Mouse (Mus musculus) adrenal gland, postnatal 25 days (tissue): Measurements from ENCODE around the gene Abcg1. TPM values are rescaled to one million over a fixed set of nuclear protein-coding genes. Genes with fewer than 3 reads are reported as not detected.

Source experiments
- DNase-seq: peaks from one replicate; pipeline ENCODE4 v3.0.0; 2021; ENCODE audit warnings: mixed read lengths
- total RNA-seq: library from RNA; stranded (reverse); gene quantifications from 2 replicates; pipeline ENCODE4 v1.2.3, GENCODE M21; 2021

Gene Abcg1
- total RNA-seq, 1 experiment from 2014 or later, result 15.8 TPM

GRCm38 (mm10) chr17:31129452-31129851 is 72.0 kb downstream of the Abcg1 start, which contains the start of gene Tff3:
Tff3 (minus strand) TSS chr17:31129646.
- no peak for DNase-seq

- DNase-seq, result no peak
These were observed 73.9 kb downstream of the Abcg1 start for GRCm38 (mm10) chr17:31131269-31131821.

DNA sequence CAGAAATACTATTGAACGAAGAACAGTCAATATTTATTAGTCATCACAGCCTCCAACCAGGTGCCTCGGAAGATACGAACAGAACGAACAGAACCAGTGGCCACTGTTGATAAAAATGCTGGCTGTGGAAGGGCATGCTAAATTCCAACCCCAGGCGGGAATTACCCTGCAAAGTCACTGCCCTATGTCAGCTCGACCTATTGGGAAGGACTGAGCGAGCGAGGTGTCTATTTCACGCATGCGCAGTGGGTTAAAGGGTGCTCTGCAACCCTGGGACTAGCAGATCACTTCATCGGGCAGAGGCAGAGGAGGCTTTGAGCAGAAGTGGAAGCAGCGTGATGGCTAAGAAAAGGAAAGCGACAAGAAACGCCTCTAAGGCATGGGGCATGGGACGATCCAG is 76.3 kb downstream of the Abcg1 start:
- DNase-seq, result no peak

DNA sequence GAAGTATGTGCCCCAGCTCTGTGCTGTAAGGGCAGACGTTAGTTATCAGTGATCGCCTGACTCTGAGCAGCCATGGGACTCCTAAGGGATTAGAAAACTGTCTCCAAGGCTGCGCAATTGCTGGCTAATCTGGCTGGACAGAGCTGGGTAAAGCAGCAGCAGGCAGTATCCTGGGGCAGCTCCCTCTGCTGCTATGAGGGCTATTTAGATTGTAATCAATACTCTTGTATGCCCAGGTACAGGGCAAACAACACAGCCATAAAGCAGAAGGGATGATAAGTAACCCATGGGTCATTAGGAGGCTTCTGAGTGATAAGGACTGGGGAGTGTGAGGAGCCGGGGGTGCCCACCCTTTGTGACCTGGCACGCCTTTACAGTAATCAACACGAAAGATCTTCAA is 77.4 kb downstream of the Abcg1 start:
- DNase-seq, result no peak

DNA sequence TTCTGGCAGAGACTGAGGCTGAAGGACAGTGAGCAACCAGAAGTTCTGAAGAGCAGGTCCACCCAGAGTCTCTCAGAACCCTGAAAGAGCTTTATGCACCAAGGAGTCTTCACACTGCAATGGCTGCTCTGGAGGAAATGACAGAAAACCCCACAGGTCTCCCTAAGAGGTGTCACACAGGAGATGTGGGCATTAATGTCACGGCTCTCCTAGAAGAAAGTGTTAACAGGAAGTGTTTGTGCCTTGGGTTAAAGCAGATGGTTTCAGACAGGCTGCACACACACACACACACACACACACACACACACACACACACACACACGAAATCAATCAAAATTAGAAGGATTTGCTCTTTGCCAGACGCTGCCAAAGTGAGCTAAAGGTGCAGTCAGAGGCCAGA is 78.8 kb downstream of the Abcg1 start:
- DNase-seq, result no peak

DNA sequence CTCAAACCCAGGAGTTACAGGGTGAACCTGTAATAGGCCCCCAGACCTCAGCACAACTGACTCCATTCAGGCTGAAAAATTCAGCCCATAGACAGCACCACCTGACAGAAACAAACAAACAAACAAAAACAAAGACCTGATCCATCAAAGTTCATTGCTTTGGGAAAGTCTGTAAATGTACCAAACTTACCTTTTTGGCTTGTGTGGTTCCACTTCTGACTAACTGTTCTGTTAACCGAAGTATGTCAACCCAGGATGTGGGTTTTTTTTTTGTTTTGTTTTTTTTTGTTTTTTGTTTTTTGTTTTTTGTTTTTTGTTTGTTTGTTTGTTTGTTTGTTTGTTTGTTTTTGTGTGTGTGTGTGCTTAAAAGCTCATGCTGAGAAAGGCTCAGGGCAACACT is 79.3 kb downstream of the Abcg1 start:
- DNase-seq, result no peak

DNA sequence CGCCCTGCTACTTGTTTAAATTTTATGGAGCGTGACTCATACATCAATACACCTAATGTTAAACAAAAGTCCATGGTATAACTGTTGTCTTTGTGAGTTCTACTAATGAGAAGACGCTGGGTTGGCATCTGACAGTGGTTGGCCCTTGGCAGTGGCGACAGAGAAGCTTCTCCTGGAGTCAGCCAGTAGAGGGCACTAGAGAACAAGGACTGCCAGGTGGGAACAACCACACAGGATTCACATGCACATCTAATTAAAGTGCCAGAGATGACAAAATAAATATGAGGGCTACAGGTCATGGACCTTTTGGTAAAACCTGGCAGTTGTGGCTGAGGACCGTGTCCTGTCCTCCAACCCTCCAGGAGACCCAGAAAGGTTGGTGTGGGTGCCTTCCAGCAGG is 80.9 kb downstream of the Abcg1 start:
- DNase-seq, result peak; percentile 50

GRCm38 (mm10) chr17:31142116-31142515 is 84.6 kb downstream of the Abcg1 start:
- DNase-seq, result peak; percentile 16

- no peak for DNase-seq
These were observed 86.9 kb downstream of the Abcg1 start, which contains the start of gene Tff2 for GRCm38 (mm10) chr17:31144040-31145037. Tff2 (minus strand) TSS chr17:31144282.

- DNase-seq, result no peak
These were observed 88.5 kb downstream of the Abcg1 start for GRCm38 (mm10) chr17:31145998-31146397.

DNA sequence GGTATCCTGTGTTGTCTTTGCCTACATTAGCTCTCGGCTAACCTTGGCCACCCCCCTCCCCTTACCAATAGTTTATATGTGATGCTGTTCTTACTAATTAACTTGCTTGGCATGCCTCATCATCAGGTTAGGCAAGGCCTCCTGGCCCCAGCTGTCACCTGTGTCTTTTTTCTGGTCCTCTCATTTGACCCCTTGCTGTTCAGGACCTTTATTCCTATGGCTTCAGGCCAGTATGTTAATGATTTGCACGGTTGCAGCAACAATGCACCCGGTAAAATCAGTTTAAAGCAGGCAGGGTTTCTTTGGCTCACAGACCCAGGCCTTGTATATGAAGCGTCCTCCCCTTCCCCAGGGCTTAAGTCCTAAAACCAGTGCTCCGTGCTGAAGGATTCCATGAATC is 95.0 kb downstream of the Abcg1 start:
- DNase-seq, result no peak

- DNase-seq, result no peak
These were observed 95.6 kb downstream of the Abcg1 start for GRCm38 (mm10) chr17:31152966-31153499.

DNA sequence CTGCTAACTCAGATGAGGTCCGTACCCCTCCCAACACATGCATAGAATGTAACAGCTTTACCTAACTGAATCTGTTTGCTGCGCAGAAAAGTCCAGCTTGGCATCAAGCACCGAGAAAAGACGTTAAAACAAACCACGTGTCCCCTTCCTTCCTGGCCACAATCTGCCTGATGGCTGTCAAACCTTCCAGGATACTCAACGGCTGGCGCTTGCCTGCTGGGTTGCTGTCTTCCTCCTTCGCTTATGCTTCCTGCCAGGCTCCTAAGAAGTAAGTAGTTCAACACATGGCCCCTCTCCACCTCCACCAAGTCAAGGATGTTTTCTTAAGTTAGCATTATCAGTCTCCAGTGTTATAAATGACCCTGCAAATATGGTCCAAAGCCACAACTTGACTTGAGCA is 96.3 kb downstream of the Abcg1 start:
- DNase-seq, result no peak

GRCm38 (mm10) chr17:31157921-31158320 is 100.4 kb downstream of the Abcg1 start:
- no peak for DNase-seq

DNA sequence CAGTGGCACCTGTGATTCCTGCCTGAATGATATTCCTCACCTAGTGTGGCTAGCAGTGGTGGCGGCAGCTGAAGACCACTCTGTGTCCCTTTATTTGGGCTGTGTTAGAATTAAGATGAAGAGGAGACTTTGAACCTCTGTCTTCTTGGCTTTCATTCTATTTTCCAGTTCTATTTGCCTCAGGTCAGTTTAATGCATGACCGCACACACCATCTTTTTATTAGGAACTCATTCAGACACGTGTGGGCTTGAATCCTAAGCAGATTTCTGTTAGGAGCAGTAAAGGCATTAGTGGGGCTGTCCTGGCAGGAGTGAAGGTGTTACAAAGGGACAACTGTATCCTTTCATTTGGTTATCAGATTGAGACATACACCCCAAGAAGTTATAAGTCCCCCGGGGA is 102.8 kb downstream of the Abcg1 start:
- no peak for DNase-seq

GRCm38 (mm10) chr17:31162607-31163006 is 105.1 kb downstream of the Abcg1 start:
- DNase-seq, result no peak

DNA sequence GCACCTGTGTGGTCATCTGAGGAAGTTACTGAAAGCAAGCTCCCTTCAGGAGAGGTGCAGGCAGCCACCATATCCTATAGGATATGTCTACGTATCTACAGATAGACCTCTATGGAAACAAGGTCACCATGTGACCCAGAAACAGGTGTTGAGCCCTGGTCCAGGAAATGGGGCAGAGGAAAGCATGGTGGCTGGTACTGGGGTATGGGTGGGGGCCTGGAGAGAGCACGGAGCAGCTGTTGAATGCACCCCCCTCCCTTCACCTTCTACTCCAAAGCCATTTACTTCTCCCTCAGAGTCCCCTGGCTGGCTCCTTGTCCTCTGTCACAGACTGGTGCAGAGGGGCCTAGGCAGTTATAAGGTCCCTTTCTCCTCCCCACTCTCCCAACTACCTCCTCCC is 106.3 kb downstream of the Abcg1 start:
- DNase-seq, result no peak

GRCm38 (mm10) chr17:31165127-31165526 is 107.7 kb downstream of the Abcg1 start, which contains the start of gene Tff1:
Tff1 (minus strand) TSS chr17:31165277.
- no peak for DNase-seq

Other genes starting within 250 kb of the Abcg1 start
- gene Glp1r, start 155.9 kb upstream of the Abcg1 start, total RNA-seq, result 0.06 TPM in 1 of 2 replicates, not detected in the other
- gene Umodl1, start 103.0 kb upstream of the Abcg1 start, total RNA-seq, result 1.1 and 1.2 TPM in 2 replicates
- gene Tff3, start 72.0 kb downstream of the Abcg1 start, total RNA-seq, result not detected in 2 replicates
- not detected in 2 replicates for gene Tff2, start 86.6 kb downstream of the Abcg1 start, total RNA-seq
- not detected in 2 replicates for gene Tff1, start 107.6 kb downstream of the Abcg1 start, total RNA-seq
- not detected in 2 replicates for gene Tmprss3, start 141.3 kb downstream of the Abcg1 start, total RNA-seq
- gene Ubash3a, start 150.2 kb downstream of the Abcg1 start, total RNA-seq, result not detected in 2 replicates
- gene Rsph1, start 219.7 kb downstream of the Abcg1 start, total RNA-seq, result 4.3 and 6.4 TPM in 2 replicates
- gene Slc37a1, start 229.1 kb downstream of the Abcg1 start, total RNA-seq, result 15.5 and 16.3 TPM in 2 replicates